Mouse (Mus musculus) small intestine, adult 2 months (tissue): Measurements from ENCODE around the gene Acaca. TPM values are rescaled to one million over a fixed set of nuclear protein-coding genes. Genes with fewer than 3 reads are reported as not detected.
A peak's percentile ranks its signal among the peaks of the same experiment; 100 is the strongest.

ENCODE experiments used
- H3K27ac ChIP-seq: fragments of 200-500 bp; 2 replicates; pipeline ENCODE4 v1.5.1; 2012; ENCODE audit warnings: low read depth, low read length, control low read depth, inconsistent platforms; ENCODE audit not compliant: insufficient read depth
- H3K27me3 ChIP-seq: fragments of 200-500 bp; 2 replicates; pipeline ENCODE4 v1.6.1; 2012; ENCODE audit warnings: mild to moderate bottlenecking, moderate library complexity, low read length, inconsistent platforms; ENCODE audit not compliant: control insufficient read depth, insufficient read depth
- H3K36me3 ChIP-seq: fragments of 200-500 bp; 2 replicates; pipeline ENCODE4 v1.6.1; 2012; ENCODE audit warnings: mild to moderate bottlenecking, low read length, control low read depth, inconsistent platforms; ENCODE audit not compliant: control insufficient read depth, insufficient read depth
- H3K4me1 ChIP-seq: fragments of 200-500 bp; 2 replicates; pipeline ENCODE4 v1.6.1; 2012; ENCODE audit warnings: low read length, inconsistent platforms, mixed read lengths; ENCODE audit not compliant: control insufficient read depth, insufficient read depth, insufficient read length
- H3K4me3 ChIP-seq: fragments of 200-500 bp; 2 replicates; pipeline ENCODE4 v1.5.1; 2012; ENCODE audit warnings: low read depth, mild to moderate bottlenecking, control low read depth, inconsistent platforms, low read length, moderate library complexity
- CTCF ChIP-seq: fragments of 200-500 bp; IDR thresholded peaks from 2 replicates; pipeline ENCODE4 v1.5.1; 2012; ENCODE audit warnings: low read depth, mild to moderate bottlenecking, control low read depth, inconsistent platforms, low read length, moderate library complexity, mixed read lengths; ENCODE audit not compliant: insufficient replicate concordance, insufficient read length; ENCODE audit errors: extremely low read depth
- POLR2A ChIP-seq: fragments of 200-500 bp; IDR thresholded peaks from 2 replicates; pipeline ENCODE4 v1.6.1; 2012; ENCODE audit warnings: low read depth, mild to moderate bottlenecking, control low read depth, inconsistent platforms, low read length, moderate library complexity
- WGBS: fragments of 180-500 bp; shearing (Covaris S2); methylation state at CpG from one replicate; pipeline ENCODE4 v1.1.7; 2018; 5-methylcytosine and 5-hydroxymethylcytosine counted together
- polyA plus RNA-seq: library from polyadenylated mRNA; depleted of rRNA; stranded (reverse); fragments of >200 nt; gene quantifications from 2 replicates; pipeline ENCODE4 v1.2.3, GENCODE M21; 2012

Gene Acaca
- polyA plus RNA-seq, 1 experiment: 4.0 TPM

- no peak for TF ChIP-seq POLR2A
- TF ChIP-seq CTCF: no peak
- 93% methylated on average over 16 of the region's 16 CpGs for WGBS
- no peak overlapping the region for H3K4me3 ChIP-seq
- no peak overlapping the region for H3K27ac ChIP-seq
- H3K4me1 ChIP-seq: peaks cover 6% of the 10 kb centered on the region; the same call in 1 of the 2 replicates
- H3K27me3 ChIP-seq: no peaks in the 10 kb centered on the region
- H3K36me3 ChIP-seq: 0 out of 2 replicates have a peak, but pooled peaks cover 1% of the 10 kb centered on the region
Measured at GRCm38 (mm10) chr11:84348843-84349825, 219.7 kb downstream of the Acaca start.

- Histone ChIP-seq H3K4me3 (no peak overlapping the region), H3K4me1 (peaks cover 6% of the 10 kb centered on the region; the same call in 1 of the 2 replicates), H3K27me3 (no peaks in the 10 kb centered on the region), H3K27ac (0 out of 2 replicates have a peak overlapping the region, but pooled peaks have one; percentile 27), H3K36me3 (0 out of 2 replicates have a peak, but pooled peaks cover 1% of the 10 kb centered on the region)
- 80% methylated on average over 1 of the region's 1 CpGs for WGBS
- TF ChIP-seq POLR2A (no peak), CTCF (no peak)
Measured at GRCm38 (mm10) chr11:84351150-84351549, 221.7 kb downstream of the Acaca start.

DNA sequence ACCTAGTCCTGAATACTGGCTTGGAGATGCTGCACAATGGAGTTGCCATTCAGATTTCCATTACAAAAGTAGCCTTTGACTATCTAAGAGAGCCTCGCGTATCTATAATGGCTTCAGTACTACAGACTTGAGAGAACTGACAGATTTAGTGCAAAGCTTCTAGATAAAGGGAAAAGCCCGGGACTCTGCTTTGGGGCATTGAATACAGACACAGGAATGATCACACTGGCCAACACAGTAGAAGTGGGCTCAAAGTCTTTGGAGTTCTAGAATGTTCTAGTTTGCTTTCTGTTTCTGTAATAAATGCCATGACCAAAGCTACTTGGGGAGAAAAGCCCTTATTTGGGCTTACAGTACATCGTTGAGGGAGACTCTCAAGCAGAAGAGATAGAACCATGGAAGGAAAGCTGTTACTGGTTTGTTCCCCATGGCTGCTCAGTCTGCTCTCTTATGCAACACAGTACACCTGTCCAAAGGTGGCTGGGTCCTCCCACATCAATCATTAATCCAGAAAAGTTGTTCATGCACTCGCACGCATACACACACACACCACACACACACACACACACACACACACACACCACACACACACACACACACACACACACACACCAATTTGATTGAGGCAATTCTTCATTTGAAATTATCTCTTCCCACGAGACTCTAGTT is 223.7 kb downstream of the Acaca start:
- WGBS: 38% methylated on average over 7 of the region's 7 CpGs
- H3K4me1 ChIP-seq: peaks cover 6% of the 10 kb centered on the region; the same call in 1 of the 2 replicates
- H3K4me3 ChIP-seq: no peak overlapping the region
- peak overlapping the region; percentile 79 for H3K27ac ChIP-seq
- no peaks in the 10 kb centered on the region for H3K27me3 ChIP-seq
- H3K36me3 ChIP-seq: 0 out of 2 replicates have a peak, but pooled peaks cover 1% of the 10 kb centered on the region
- no peak for TF ChIP-seq CTCF
- TF ChIP-seq POLR2A: no peak

- Histone ChIP-seq H3K4me1 (peaks cover 15% of the 10 kb centered on the region; the same call in 1 of the 2 replicates), H3K36me3 (no peaks in the 10 kb centered on the region), H3K4me3 (no peak overlapping the region), H3K27me3 (no peaks in the 10 kb centered on the region), H3K27ac (no peak overlapping the region)
- 91% methylated on average over 3 of the region's 3 CpGs for WGBS
- TF ChIP-seq POLR2A (no peak), CTCF (no peak)
Measured at GRCm38 (mm10) chr11:84357304-84357703, 227.8 kb downstream of the Acaca start.

DNA sequence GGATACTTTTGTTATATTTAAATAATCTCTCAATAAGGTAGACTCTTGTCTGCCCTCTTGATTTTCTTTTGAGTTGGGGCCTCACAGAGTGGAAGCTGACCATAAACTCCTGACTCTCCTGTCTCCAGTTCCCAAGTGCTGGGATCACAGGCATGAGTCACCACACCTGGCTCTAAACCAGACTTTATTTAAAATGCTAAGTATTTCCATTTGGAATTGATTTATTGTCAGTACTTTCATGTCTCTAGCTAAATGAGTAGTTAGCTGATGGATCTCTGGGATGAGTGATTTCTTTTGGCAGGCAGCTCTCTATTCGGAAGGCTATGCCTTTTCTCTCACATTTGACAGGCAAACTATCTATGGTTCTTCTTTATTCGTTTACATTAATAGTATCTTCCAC is 228.3 kb downstream of the Acaca start:
- no peak overlapping the region for H3K27ac ChIP-seq
- H3K4me1 ChIP-seq: peaks cover 16% of the 10 kb centered on the region; the same call in 1 of the 2 replicates
- no peaks in the 10 kb centered on the region for H3K36me3 ChIP-seq
- no peaks in the 10 kb centered on the region for H3K27me3 ChIP-seq
- no peak for TF ChIP-seq POLR2A
- no peak for TF ChIP-seq CTCF
- WGBS: 65% methylated on average over 2 of the region's 2 CpGs
- no peak overlapping the region for H3K4me3 ChIP-seq

GRCm38 (mm10) chr11:84361551-84361950 is 232.1 kb downstream of the Acaca start:
- H3K4me3 ChIP-seq: no peak overlapping the region
- WGBS: 32% methylated on average over 5 of the region's 5 CpGs
- peaks cover 12% of the 10 kb centered on the region; the same call in 1 of the 2 replicates for H3K4me1 ChIP-seq
- H3K27ac ChIP-seq: no peak overlapping the region
- peaks cover 8% of the 10 kb centered on the region; the same call in 1 of the 2 replicates for H3K36me3 ChIP-seq
- TF ChIP-seq CTCF (no peak), POLR2A (no peak)
- H3K27me3 ChIP-seq: no peaks in the 10 kb centered on the region
